Mouse (Mus musculus) liver, embryonic 11.5 days (tissue): ENCODE measurements at regions not wholly inside any gene's neighbourhood (a gene's known extent, or its start where the extent isn't known, plus 50 kb on each side); places are given as distances from the start of the nearest gene placed in this dataset.

ENCODE experiments used
- ATAC-seq: fragments of 200-750 bp; cut with Nextera tagmentation; replicated peaks from 2 replicates; pipeline ENCODE4 v1.8.0; 2017; ENCODE audit warnings: moderate number of reproducible peaks, mild to moderate bottlenecking, moderate TSS enrichment, moderate library complexity; ENCODE audit not compliant: low FRiP score
- DNase-seq: peaks from one replicate; pipeline ENCODE4 v3.0.0-alpha.2; 2017; ENCODE audit warnings: low spot score
- H3K27ac ChIP-seq: fragments of 300-500 bp; sonication (generic); 2 replicates; pipeline ENCODE4 v1.5.1; 2014; ENCODE audit warnings: mild to moderate bottlenecking, low read depth, low read length, control low read depth
- H3K27me3 ChIP-seq: fragments of 300-500 bp; sonication (generic); replicated peaks from 2 replicates; pipeline ENCODE4 v1.6.1; 2014; ENCODE audit warnings: low read length, mixed read lengths; ENCODE audit not compliant: control insufficient read depth, insufficient read depth
- H3K36me3 ChIP-seq: fragments of 300-500 bp; sonication (generic); 2 replicates; pipeline ENCODE4 v1.6.1; 2014; ENCODE audit warnings: mild to moderate bottlenecking, low read length, moderate library complexity, mixed read lengths; ENCODE audit not compliant: control insufficient read depth, insufficient read depth
- H3K4me1 ChIP-seq: fragments of 300-500 bp; sonication (generic); replicated peaks from 2 replicates; pipeline ENCODE4 v1.6.1; 2014; ENCODE audit warnings: low read length, mixed read lengths; ENCODE audit not compliant: control insufficient read depth, insufficient read depth
- H3K4me2 ChIP-seq: fragments of 300-500 bp; sonication (generic); 2 replicates; pipeline ENCODE4 v1.6.1; 2014; ENCODE audit warnings: mild to moderate bottlenecking, control low read depth, moderate library complexity
- H3K4me3 ChIP-seq: fragments of 300-500 bp; sonication (generic); 2 replicates; pipeline ENCODE4 v1.5.1; 2014; ENCODE audit warnings: low read depth, low read length, control low read depth
- H3K9ac ChIP-seq: fragments of 300-500 bp; sonication (generic); 2 replicates; pipeline ENCODE4 v1.6.1; 2014; ENCODE audit warnings: low read depth, low read length, control low read depth
- H3K9me3 ChIP-seq: fragments of 300-500 bp; sonication (generic); 2 replicates; pipeline ENCODE4 v1.6.1; 2016; ENCODE audit warnings: low read length, inconsistent platforms, mixed read lengths; ENCODE audit not compliant: control insufficient read depth
- WGBS: fragments of 180-500 bp; shearing (Covaris S2); extraction: QIAGEN DNeasy Blood & Tissue Kit; methylation state at CpG from one replicate; pipeline ENCODE4 v1.1.7; 2014; 5-methylcytosine and 5-hydroxymethylcytosine counted together

DNA sequence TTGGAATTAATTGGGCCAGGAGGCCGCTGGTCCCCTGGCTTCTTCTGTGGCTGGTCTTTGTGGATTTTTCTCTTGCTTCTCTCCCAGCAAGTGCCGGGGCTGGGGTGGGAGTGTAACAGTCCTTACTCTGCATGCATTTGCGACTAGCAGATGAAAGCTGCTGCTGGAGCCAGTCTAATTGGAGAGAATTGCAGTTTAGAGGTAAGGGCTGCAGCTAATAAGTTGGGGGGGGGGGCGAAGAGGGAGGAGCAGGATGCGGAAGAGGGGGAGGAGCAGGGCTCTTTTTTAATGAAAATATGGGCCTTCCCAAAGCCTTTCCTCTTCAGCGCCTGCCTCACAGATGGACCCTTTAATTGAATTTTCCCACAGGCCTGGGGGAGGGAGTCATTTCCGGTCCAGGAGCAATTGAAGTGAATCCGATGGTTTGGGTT is 336.7 kb downstream of the Cd83 start:
- Histone ChIP-seq H3K4me2 (no peak overlapping the region), H3K4me3 (no peak overlapping the region), H3K27ac (no peak overlapping the region), H3K9ac (no peak overlapping the region), H3K9me3 (no peaks in the 10 kb centered on the region), H3K36me3 (no peaks in the 10 kb centered on the region), H3K27me3 (no peaks in the 10 kb centered on the region), H3K4me1 (no peaks in the 10 kb centered on the region; the same call in 1 of the 2 replicates)
- 44% methylated on average over 7 of the region's 8 CpGs for WGBS
- ATAC-seq (no peak), DNase-seq (no peak)

DNA sequence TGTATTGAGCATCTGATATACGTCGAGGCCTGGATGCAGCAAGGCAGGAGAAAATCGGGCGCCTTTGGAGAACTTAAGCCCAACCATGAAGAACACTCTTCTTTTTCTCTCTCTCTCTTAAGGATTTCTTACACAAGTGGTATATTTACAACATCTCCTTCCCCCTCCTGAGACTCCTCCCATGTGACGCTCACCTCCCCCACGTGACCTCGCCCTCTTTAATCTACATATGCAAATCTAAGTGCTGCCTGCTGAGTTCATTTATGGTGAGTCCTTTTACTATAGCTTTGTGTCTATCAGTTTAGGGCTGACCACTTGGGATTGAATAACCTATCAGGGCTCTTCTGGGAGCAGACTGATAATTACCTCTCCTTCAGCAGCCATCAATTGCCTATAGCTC is 337.4 kb downstream of the Cd83 start:
- no peak overlapping the region for H3K4me3 ChIP-seq
- no peaks in the 10 kb centered on the region; the same call in 1 of the 2 replicates for H3K4me1 ChIP-seq
- H3K27ac ChIP-seq: no peak overlapping the region
- H3K4me2 ChIP-seq: no peak overlapping the region
- no peak overlapping the region for H3K9ac ChIP-seq
- no peaks in the 10 kb centered on the region for H3K27me3 ChIP-seq
- no peaks in the 10 kb centered on the region for H3K36me3 ChIP-seq
- no peaks in the 10 kb centered on the region for H3K9me3 ChIP-seq
- no peak for DNase-seq
- 63% methylated on average over 7 of the region's 7 CpGs for WGBS
- no peak for ATAC-seq

DNA sequence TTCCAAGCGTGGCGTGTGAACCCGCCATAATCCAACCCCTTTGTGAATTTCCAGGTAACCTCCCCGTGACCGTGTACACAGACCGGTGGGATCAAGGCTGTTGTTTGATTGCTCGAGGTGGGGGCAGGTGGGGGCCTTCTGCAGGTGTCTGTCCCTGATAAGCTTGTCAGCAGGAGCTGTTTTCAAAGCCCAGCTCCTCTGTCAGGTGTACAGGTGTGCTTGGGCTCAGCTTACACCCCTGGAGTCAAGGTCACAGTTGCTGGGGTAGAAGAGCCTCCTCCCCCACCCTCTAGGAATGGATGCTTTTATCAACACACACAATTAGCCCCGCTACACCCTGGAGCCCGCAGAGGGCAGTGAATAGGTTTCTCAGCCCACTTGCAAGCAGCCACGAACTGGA is 341.6 kb downstream of the Cd83 start:
- no peaks in the 10 kb centered on the region for H3K27me3 ChIP-seq
- ATAC-seq (no peak), DNase-seq (no peak)
- no peak overlapping the region for H3K4me3 ChIP-seq
- H3K9ac ChIP-seq: no peak overlapping the region
- 33% methylated on average over 10 of the region's 10 CpGs for whole genome bisulfite sequencing
- H3K27ac ChIP-seq: no peak overlapping the region
- H3K9me3 ChIP-seq: no peaks in the 10 kb centered on the region
- H3K36me3 ChIP-seq: no peaks in the 10 kb centered on the region
- no peak overlapping the region for H3K4me2 ChIP-seq
- no peaks in the 10 kb centered on the region; the same call in 1 of the 2 replicates for H3K4me1 ChIP-seq

DNA sequence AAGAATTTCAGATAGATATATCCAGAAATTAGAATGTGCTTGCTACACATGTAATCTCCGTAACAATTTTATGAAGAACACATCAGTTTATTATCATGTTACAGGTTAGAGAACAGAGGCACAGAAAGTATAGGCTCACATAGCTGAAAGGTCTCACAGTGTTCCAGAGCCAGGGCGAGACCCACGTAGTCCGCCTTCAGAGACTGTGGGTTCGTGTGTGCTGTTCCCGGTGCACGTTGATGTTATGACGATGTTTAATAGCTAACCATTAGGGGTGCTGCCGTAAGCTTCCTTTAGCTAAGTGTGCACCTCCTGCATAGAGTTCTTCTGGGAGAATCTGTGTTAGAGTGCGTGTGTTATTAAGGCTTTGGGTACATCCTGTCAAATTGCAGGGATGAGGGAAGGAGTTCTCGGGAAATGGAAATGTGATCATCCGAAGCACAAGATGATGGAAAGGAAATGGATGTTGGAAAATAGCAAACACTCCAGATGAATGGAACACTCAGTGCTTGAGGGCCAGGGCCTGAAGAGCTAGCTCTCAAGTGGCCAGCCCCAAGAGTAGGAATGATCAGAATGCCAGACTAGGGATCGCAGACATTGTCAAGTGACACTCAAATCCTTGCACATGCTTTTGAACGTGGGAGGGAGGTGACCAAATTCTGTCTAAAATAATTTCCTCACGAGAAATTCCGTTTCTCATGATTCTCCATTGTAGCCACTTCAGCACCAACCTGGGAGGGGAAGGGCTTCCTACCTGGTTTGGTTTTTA is 344.1 kb downstream of the Cd83 start:
- Histone ChIP-seq H3K9ac (no peak overlapping the region), H3K27me3 (no peaks in the 10 kb centered on the region), H3K27ac (no peak overlapping the region), H3K36me3 (no peaks in the 10 kb centered on the region), H3K9me3 (no peaks in the 10 kb centered on the region), H3K4me3 (no peak overlapping the region), H3K4me2 (no peak overlapping the region), H3K4me1 (no peaks in the 10 kb centered on the region; the same call in 1 of the 2 replicates)
- WGBS: 88% methylated on average over 16 of the region's 16 CpGs
- ATAC-seq (no peak), DNase-seq (no peak)

DNA sequence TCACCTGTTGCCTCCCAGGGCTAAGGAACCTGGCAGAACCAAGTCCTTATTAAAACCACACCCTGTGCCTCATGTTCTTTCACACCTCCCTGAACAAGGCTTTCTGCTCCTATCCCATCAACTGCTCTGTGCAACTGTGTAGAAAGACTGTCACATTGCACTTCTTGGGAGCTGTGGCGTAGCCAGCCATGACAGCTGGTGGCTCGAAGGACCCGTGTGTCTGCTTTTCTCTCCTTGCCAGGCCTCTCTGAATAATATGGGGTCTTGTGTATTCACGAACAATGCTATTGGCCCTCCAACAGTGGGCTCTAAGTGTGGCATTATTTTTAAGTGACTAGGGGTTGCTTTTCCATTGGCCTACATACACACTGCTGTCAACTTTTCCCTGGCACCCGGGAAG is 347.3 kb downstream of the Cd83 start:
- Histone ChIP-seq H3K27ac (no peak overlapping the region), H3K4me1 (no peaks in the 10 kb centered on the region), H3K36me3 (no peaks in the 10 kb centered on the region), H3K27me3 (no peaks in the 10 kb centered on the region), H3K4me2 (no peak overlapping the region), H3K9ac (no peak overlapping the region), H3K9me3 (no peaks in the 10 kb centered on the region), H3K4me3 (no peak overlapping the region)
- no peak for ATAC-seq
- 87% methylated on average over 5 of the region's 5 CpGs for WGBS
- no peak for DNase-seq

DNA sequence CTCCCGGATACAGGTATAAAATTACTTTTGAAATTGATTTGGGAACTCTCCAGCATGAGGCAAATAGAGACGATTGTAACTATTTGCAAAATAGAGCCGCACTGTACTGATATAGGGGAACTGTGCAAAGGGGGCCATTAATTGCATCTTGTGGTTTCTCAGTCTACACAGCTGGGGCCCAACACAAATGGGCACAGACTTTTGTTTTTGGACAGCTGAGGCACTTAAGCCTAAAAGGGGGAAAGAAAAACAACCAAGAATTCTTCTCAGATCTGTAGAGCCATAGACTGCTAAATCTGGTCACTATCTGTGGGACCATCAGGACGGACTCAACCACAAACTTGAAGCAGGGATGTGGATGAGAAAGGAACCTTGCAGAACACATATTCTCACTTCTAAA is 347.9 kb downstream of the Cd83 start:
- H3K4me3 ChIP-seq: no peak overlapping the region
- H3K27me3 ChIP-seq: no peaks in the 10 kb centered on the region
- no peaks in the 10 kb centered on the region for H3K4me1 ChIP-seq
- ATAC-seq: no peak
- no peaks in the 10 kb centered on the region for H3K36me3 ChIP-seq
- no peak overlapping the region for H3K27ac ChIP-seq
- WGBS: 82% methylated on average over 4 of the region's 4 CpGs
- H3K9ac ChIP-seq: no peak overlapping the region
- no peak for DNase-seq
- H3K4me2 ChIP-seq: no peak overlapping the region
- H3K9me3 ChIP-seq: no peaks in the 10 kb centered on the region

DNA sequence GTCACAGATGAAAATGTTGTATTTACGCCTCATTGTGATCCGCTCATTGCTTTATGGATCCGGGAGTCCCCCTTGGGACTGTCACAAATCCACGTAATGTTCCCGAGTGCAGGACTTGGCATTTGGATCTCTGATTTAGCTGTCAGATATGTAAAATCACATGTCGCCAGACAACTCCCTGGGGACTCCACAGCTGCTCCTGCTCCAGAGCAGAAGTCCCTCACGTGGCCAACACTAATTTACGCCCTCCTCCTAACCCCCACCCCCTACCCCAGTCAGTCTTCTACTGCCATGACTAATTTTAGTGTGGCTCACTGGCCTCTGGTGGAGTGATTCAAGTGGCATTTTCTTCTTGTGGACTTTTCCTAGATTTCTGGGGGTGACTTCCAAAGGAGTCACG is 348.9 kb downstream of the Cd83 start:
- WGBS: 74% methylated on average over 9 of the region's 9 CpGs
- Histone ChIP-seq H3K4me3 (no peak overlapping the region), H3K36me3 (no peaks in the 10 kb centered on the region), H3K9ac (no peak overlapping the region), H3K27me3 (no peaks in the 10 kb centered on the region), H3K9me3 (no peaks in the 10 kb centered on the region), H3K27ac (no peak overlapping the region), H3K4me2 (no peak overlapping the region), H3K4me1 (no peaks in the 10 kb centered on the region)
- DNase-seq (no peak), ATAC-seq (no peak)

DNA sequence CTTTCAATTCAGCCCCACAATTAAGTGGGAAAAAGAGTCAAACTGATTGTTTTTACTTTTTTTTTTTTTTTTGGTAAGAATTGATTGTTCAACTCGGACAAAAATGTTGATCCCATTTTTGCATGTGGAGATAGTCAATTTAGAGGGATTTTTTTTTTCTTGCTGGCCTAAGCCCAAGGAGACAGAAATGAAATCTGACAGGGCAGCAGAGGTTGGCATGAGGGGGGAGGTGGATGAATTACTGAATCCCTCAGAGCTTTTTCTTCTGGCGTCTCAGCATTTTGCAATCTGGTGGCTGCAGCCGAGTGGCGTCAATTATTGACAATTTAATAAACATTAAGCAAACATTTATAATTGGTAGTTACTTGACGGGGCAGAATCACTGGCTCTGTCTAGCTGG is 356.6 kb downstream of the Cd83 start:
- Histone ChIP-seq H3K36me3 (no peaks in the 10 kb centered on the region), H3K27ac (no peak overlapping the region), H3K4me1 (no peaks in the 10 kb centered on the region), H3K4me2 (no peak overlapping the region), H3K27me3 (no peaks in the 10 kb centered on the region), H3K9ac (no peak overlapping the region), H3K9me3 (peaks cover 5% of the 10 kb centered on the region; the same call in 1 of the 2 replicates), H3K4me3 (no peak overlapping the region)
- WGBS: 78% methylated on average over 5 of the region's 5 CpGs
- ATAC-seq (no peak), DNase-seq (no peak)

DNA sequence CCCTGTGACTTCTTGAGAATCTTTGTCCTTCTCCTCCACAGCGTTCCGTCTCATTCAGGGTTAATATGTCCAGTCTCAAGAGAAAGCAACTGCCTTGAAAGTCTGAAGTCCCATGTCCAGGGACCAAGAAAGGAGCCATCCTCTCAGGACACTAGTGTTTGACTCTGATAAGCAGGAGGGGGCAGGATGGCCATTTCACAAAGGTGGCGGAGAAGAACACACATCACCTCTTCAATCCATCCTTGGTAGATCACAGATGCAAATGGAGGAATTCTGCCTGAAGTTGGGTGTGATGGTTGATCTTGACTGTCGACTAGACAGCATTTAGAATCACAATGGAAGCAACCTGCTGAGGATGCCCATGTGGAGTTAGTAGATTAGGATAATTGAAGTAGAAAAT is 360.9 kb downstream of the Cd83 start:
- Histone ChIP-seq H3K4me2 (no peak overlapping the region), H3K4me3 (no peak overlapping the region), H3K9me3 (peaks cover 5% of the 10 kb centered on the region; the same call in 1 of the 2 replicates), H3K4me1 (no peaks in the 10 kb centered on the region), H3K9ac (no peak overlapping the region), H3K27ac (no peak overlapping the region), H3K36me3 (no peaks in the 10 kb centered on the region), H3K27me3 (no peaks in the 10 kb centered on the region)
- DNase-seq: no peak
- WGBS: 91% methylated on average over 4 of the region's 4 CpGs
- no peak for ATAC-seq
